Mouse (Mus musculus) midbrain, embryonic 15.5 days (tissue): ENCODE measurements at regions not wholly inside any gene's neighbourhood (a gene's known extent, or its start where the extent isn't known, plus 50 kb on each side); places are given as distances from the start of the nearest gene placed in this dataset.

Experiments
- ATAC-seq: fragments of 200-750 bp; cut with Nextera tagmentation; replicated peaks from 2 replicates; pipeline ENCODE4 v1.8.0; 2017; ENCODE audit warnings: moderate TSS enrichment
- H3K27ac ChIP-seq: fragments of 300-500 bp; sonication (generic); 2 replicates; pipeline ENCODE4 v1.5.1; 2015; ENCODE audit warnings: mild to moderate bottlenecking, inconsistent platforms
- H3K27me3 ChIP-seq: fragments of 300-500 bp; sonication (generic); replicated peaks from 2 replicates; pipeline ENCODE4 v1.6.1; 2015; ENCODE audit warnings: inconsistent platforms
- H3K36me3 ChIP-seq: fragments of 300-500 bp; sonication (generic); replicated peaks from 2 replicates; pipeline ENCODE4 v1.6.1; 2015; ENCODE audit warnings: inconsistent platforms
- H3K4me1 ChIP-seq: fragments of 300-500 bp; sonication (generic); 2 replicates; pipeline ENCODE4 v1.6.1; 2015; ENCODE audit warnings: inconsistent platforms
- H3K4me2 ChIP-seq: fragments of 300-500 bp; sonication (generic); 2 replicates; pipeline ENCODE4 v1.6.1; 2015; ENCODE audit warnings: inconsistent platforms, mild to moderate bottlenecking, moderate library complexity
- H3K4me3 ChIP-seq: fragments of 300-500 bp; sonication (generic); 2 replicates; pipeline ENCODE4 v1.5.1; 2015; ENCODE audit warnings: mild to moderate bottlenecking, inconsistent platforms
- H3K9ac ChIP-seq: fragments of 300-500 bp; sonication (generic); 2 replicates; pipeline ENCODE4 v1.6.1; 2015; ENCODE audit warnings: mild to moderate bottlenecking, inconsistent platforms
- H3K9me3 ChIP-seq: fragments of 300-500 bp; sonication (generic); 2 replicates; pipeline ENCODE4 v1.6.1; 2016; ENCODE audit warnings: inconsistent platforms
- WGBS: fragments of 180-500 bp; shearing (Covaris S2); methylation state at CpG from one replicate; pipeline ENCODE4 v1.1.7; 2015; ENCODE audit warnings: mixed read lengths; 5-methylcytosine and 5-hydroxymethylcytosine counted together

DNA sequence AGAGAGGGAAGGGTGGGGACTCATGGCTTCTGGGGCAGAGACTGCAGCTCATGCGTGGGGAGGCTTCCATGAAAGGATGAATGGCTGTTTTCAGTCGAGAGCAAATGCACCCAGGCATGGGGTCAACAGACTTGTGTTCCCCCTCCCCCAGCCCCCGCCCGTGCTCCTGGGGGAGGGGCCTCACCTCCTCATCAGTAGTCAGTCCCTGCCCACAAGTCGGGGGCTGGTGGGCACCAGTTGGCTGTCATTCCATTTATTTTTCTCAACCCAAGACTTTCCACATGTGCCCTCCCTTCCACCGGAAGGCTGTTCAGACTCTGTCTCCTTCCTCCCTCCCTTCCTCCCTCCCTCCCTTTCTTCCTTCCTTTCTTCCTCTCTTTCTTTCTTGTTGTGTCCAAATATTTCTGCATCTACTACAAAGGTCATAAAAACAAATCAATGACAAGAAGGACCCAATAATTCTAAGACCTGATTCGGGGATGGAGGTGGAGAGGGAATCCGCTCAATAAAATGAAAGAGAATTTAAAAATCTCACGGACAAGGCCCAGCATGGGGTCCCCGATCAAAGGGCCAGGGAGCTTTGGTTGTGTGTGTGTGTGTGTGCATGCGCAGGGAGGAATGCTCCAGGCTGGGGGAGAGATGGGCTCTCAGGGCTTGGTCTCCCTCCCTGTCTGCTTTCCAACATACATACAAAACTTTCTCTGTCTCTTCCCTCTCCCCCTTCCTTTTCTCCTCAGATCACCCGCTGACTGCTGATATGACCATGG is 57.7 kb downstream of the Rpl14 start:
- H3K4me2 ChIP-seq, result no peak overlapping the region
- peak; percentile 30; the same call in 1 of the 2 replicates for ATAC-seq
- H3K27ac ChIP-seq, result 0 out of 2 replicates have a peak overlapping the region, but pooled peaks have one; percentile 0
- H3K27me3 ChIP-seq, result no peaks in the 10 kb centered on the region
- no peak overlapping the region for H3K4me3 ChIP-seq
- H3K9ac ChIP-seq, result no peak overlapping the region
- peaks cover 6% of the 10 kb centered on the region; the same call in 1 of the 2 replicates for H3K4me1 ChIP-seq
- 34% methylated on average over 12 of the region's 12 CpGs for WGBS
- H3K36me3 ChIP-seq, result no peaks in the 10 kb centered on the region
- H3K9me3 ChIP-seq, result no peaks in the 10 kb centered on the region

- H3K9me3 ChIP-seq, result no peaks in the 10 kb centered on the region
- no peak overlapping the region for H3K9ac ChIP-seq
- H3K27me3 ChIP-seq, result no peaks in the 10 kb centered on the region
- 69% methylated on average over 11 of the region's 11 CpGs for WGBS
- 0 out of 2 replicates have a peak overlapping the region, but pooled peaks have one; percentile 0 for H3K27ac ChIP-seq
- no peak overlapping the region for H3K4me3 ChIP-seq
- H3K36me3 ChIP-seq, result no peaks in the 10 kb centered on the region
- H3K4me2 ChIP-seq, result no peak overlapping the region
- ATAC-seq, result no peak
- peaks cover 6% of the 10 kb centered on the region; the same call in 1 of the 2 replicates for H3K4me1 ChIP-seq
Measured at GRCm38 (mm10) chr9:120629609-120630008, 58.4 kb downstream of the Rpl14 start.

DNA sequence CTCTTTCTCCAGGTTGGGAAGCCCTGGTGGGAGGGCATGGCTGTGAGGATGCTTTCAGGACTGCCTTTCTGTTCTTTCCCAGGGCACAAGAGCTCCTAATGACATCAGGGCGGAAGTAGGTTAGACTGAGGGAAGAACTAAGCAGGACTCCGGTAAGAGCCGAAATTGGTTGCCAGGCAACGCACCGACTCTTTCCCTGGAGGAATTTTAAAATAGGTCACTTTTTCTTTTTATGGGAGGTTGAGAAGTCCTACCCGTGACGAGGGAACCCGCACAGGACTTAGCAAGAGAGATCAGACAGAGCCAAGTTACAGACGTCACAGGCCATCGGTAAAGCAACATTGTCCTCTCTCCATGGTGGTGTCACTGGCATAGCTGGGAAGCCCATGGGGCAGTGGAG is 61.6 kb downstream of the Rpl14 start:
- no peak for ATAC-seq
- 53% methylated on average over 10 of the region's 10 CpGs for WGBS

DNA sequence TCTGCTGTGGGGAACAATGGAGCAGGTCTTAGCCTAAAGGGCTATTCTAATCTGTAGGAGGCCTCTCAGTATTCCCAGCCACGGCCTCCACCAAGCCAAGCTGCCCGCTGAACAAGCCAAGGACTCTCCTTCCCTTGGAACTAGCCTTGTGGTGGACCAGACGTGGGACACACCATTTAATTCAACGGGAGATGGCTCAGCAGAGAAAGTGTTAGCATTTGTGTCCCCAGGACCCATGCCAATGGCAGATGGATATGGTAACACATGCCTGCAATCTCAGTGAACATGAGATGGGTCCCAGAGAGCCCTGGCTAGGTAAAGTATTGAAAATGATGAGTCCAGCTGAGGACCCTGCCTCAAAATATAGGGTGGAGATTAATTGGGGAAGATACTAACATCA is 71.4 kb downstream of the Rpl14 start:
- Histone ChIP-seq H3K9me3 (no peaks in the 10 kb centered on the region), H3K4me1 (peaks cover 7% of the 10 kb centered on the region; the same call in 1 of the 2 replicates), H3K4me2 (no peak overlapping the region), H3K27ac (no peak overlapping the region), H3K9ac (no peak overlapping the region), H3K4me3 (no peak overlapping the region), H3K36me3 (no peaks in the 10 kb centered on the region), H3K27me3 (no peaks in the 10 kb centered on the region)
- no peak for ATAC-seq
- WGBS, result 72% methylated on average over 4 of the region's 4 CpGs

More for the DNA sequence above, 61.6 kb downstream of the Rpl14 start:
- Histone ChIP-seq H3K4me2 (no peak overlapping the region), H3K27ac (no peak overlapping the region), H3K9me3 (no peaks in the 10 kb centered on the region), H3K4me3 (no peak overlapping the region), H3K4me1 (peaks cover 6% of the 10 kb centered on the region; the same call in 1 of the 2 replicates), H3K36me3 (no peaks in the 10 kb centered on the region), H3K9ac (no peak overlapping the region), H3K27me3 (no peaks in the 10 kb centered on the region)

GRCm38 (mm10) chr9:120643371-120643770 is 72.1 kb downstream of the Rpl14 start:
- H3K4me1 ChIP-seq, result peaks cover 7% of the 10 kb centered on the region; the same call in 1 of the 2 replicates
- no peak overlapping the region for H3K9ac ChIP-seq
- H3K27me3 ChIP-seq, result no peaks in the 10 kb centered on the region
- no peak overlapping the region for H3K27ac ChIP-seq
- H3K9me3 ChIP-seq, result no peaks in the 10 kb centered on the region
- ATAC-seq, result no peak
- WGBS, result 79% methylated on average over 3 of the region's 3 CpGs
- H3K36me3 ChIP-seq, result no peaks in the 10 kb centered on the region
- H3K4me2 ChIP-seq, result no peak overlapping the region
- H3K4me3 ChIP-seq, result no peak overlapping the region

DNA sequence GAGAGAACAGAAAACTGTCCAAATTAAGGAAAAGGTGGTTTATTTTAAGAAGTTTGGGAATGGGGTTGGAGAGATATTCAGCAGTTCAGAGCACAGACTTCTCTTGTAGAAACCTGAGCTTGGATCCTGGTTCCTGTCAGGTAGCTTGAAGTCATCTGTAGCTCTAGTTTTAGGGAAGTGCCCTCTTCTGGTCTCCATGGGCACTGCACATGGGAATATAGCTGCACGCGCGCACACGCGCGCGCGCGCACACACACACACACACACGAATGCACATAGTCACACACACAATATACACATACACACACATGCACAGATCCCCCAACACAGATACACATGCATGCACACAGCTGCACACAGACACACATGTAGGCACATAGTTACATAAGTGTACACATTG is 74.5 kb downstream of the Rpl14 start:
- Histone ChIP-seq H3K4me2 (no peak overlapping the region), H3K27me3 (no peaks in the 10 kb centered on the region), H3K36me3 (no peaks in the 10 kb centered on the region), H3K9me3 (no peaks in the 10 kb centered on the region), H3K4me1 (peaks cover 7% of the 10 kb centered on the region; the same call in 1 of the 2 replicates), H3K9ac (no peak overlapping the region), H3K27ac (no peak overlapping the region), H3K4me3 (no peak overlapping the region)
- WGBS, result over 99% methylated on average over 10 of the region's 10 CpGs
- ATAC-seq, result no peak

DNA sequence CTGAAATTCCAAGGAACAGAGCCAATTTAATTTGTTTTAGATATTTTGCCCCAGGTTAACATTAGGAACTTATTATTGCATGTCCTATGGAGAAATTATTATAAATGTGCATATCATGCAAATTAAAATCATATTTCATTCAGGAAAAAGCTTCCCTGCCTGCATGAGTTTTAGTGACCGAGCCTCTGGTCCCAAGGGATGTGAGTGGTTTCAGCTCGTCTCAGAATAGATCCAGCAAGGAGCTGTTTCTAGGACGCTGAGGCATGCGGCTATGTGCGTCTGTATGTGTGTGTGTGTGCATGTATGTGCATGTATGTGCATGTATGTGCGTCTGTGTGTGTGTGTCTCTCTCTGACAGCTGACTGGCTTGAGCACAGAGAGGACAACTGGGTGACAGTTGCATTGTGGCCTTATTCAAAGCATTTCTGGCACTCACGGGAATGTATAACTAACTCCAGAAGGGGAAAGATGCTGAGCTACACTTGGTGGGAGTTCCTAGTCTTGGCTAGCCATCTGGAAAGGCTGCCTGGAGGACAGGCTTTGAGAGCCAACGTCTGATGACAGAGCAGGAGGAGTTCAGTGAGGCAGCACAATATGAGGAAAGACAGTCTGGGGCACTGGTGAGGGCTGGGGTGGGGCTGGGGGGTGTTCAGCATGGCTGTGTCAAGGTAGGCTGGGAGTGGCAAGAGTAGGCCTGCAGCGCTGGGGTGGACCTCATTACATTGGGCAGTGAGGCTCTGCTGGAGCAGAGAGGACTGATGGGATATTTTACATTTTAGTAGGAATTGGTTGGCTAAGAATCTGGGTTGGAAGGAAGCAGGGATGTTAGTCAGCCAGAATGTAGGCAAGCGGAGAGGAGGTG is 75.8 kb downstream of the Rpl14 start:
- Histone ChIP-seq H3K4me1 (peaks cover 7% of the 10 kb centered on the region; the same call in 1 of the 2 replicates), H3K4me2 (no peak overlapping the region), H3K4me3 (no peak overlapping the region), H3K27me3 (no peaks in the 10 kb centered on the region), H3K9ac (no peak overlapping the region), H3K9me3 (no peaks in the 10 kb centered on the region), H3K36me3 (no peaks in the 10 kb centered on the region), H3K27ac (peak overlapping the region; percentile 48; the same call in 1 of the 2 replicates)
- ATAC-seq, result no peak
- WGBS, result 66% methylated on average over 10 of the region's 10 CpGs

GRCm38 (mm10) chr9:120647668-120647955 is 76.4 kb downstream of the Rpl14 start:
- Histone ChIP-seq H3K27me3 (no peaks in the 10 kb centered on the region), H3K9me3 (no peaks in the 10 kb centered on the region), H3K4me3 (no peak overlapping the region), H3K4me1 (peaks cover 7% of the 10 kb centered on the region; the same call in 1 of the 2 replicates), H3K9ac (no peak overlapping the region), H3K27ac (no peak overlapping the region), H3K4me2 (no peak overlapping the region), H3K36me3 (no peaks in the 10 kb centered on the region)
- no peak for ATAC-seq
- 79% methylated on average over 7 of the region's 7 CpGs for WGBS

DNA sequence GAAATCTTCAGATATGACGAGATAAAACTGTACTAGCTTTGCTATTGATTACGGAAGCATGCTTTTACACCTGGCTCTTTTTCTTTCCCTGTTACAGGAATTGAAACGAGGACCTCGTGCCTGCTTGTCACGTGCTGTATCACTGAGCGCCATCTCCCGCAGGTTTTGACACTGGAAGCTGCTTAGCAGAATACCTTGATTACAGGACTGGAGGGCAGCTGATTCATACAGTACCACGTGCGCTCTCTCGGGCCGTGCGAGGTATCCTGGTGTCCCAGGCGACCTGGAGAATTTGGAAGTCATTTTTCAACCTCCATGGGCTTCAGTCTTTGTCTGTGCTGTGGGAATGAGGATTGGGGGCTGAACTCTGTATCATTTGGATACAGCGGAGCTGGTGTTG is 81.5 kb downstream of the Rpl14 start:
- no peak for ATAC-seq
- no peaks in the 10 kb centered on the region for H3K9me3 ChIP-seq
- no peak overlapping the region for H3K9ac ChIP-seq
- peak overlapping the region; percentile 38; the same call in 1 of the 2 replicates for H3K27ac ChIP-seq
- no peaks in the 10 kb centered on the region for H3K36me3 ChIP-seq
- no peaks in the 10 kb centered on the region for H3K27me3 ChIP-seq
- no peak overlapping the region for H3K4me3 ChIP-seq
- 69% methylated on average over 14 of the region's 14 CpGs for WGBS
- no peak overlapping the region for H3K4me2 ChIP-seq
- peaks cover 13% of the 10 kb centered on the region for H3K4me1 ChIP-seq

GRCm38 (mm10) chr9:120653170-120653569 is 81.9 kb downstream of the Rpl14 start:
- no peak overlapping the region for H3K4me2 ChIP-seq
- H3K4me1 ChIP-seq, result peaks cover 13% of the 10 kb centered on the region

GRCm38 (mm10) chr9:120654736-120655135 is 83.5 kb downstream of the Rpl14 start:
- H3K9me3 ChIP-seq, result no peaks in the 10 kb centered on the region
- H3K4me2 ChIP-seq, result no peak overlapping the region
- no peaks in the 10 kb centered on the region for H3K27me3 ChIP-seq
- no peak for ATAC-seq
- H3K36me3 ChIP-seq, result no peaks in the 10 kb centered on the region
- no peak overlapping the region for H3K4me3 ChIP-seq
- no peak overlapping the region for H3K27ac ChIP-seq
- 33% methylated on average over 1 of the region's 1 CpGs for WGBS
- no peak overlapping the region for H3K9ac ChIP-seq
- peaks cover 13% of the 10 kb centered on the region for H3K4me1 ChIP-seq

More at GRCm38 (mm10) chr9:120653170-120653569, 81.9 kb downstream of the Rpl14 start:
- no peak for ATAC-seq
- Histone ChIP-seq H3K27me3 (no peaks in the 10 kb centered on the region), H3K9ac (no peak overlapping the region), H3K27ac (peak overlapping the region; percentile 38; the same call in 1 of the 2 replicates), H3K9me3 (no peaks in the 10 kb centered on the region), H3K4me3 (no peak overlapping the region), H3K36me3 (no peaks in the 10 kb centered on the region)
- WGBS, result 48% methylated on average over 5 of the region's 5 CpGs

GRCm38 (mm10) chr9:120656976-120657375 is 85.7 kb downstream of the Rpl14 start:
- Histone ChIP-seq H3K9ac (no peak overlapping the region), H3K27me3 (no peaks in the 10 kb centered on the region), H3K36me3 (no peaks in the 10 kb centered on the region), H3K4me2 (no peak overlapping the region), H3K9me3 (no peaks in the 10 kb centered on the region), H3K27ac (no peak overlapping the region), H3K4me3 (no peak overlapping the region), H3K4me1 (peaks cover 13% of the 10 kb centered on the region)
- ATAC-seq, result no peak
- WGBS, result 14% methylated on average over 6 of the region's 6 CpGs
